Mouse (Mus musculus): ENCODE measurements around the gene Slc7a1.

Gene Slc7a1

GRCm38 (mm10) chr5:148325317-148325885 is 74.3 kb downstream of the Slc7a1 start:
- DNase-seq (ENCODE audit: low spot score in 2 of 2): peak; percentile 35 to 66

GRCm38 (mm10) chr5:148314931-148315330 is 84.8 kb downstream of the Slc7a1 start:
- DNase-seq (ENCODE audit: low spot score in 2 of 2): no peak

- no peak for DNase-seq (ENCODE audit: low spot score in 2 of 2)
Measured at GRCm38 (mm10) chr5:148312443-148312842, 87.3 kb downstream of the Slc7a1 start.

- DNase-seq (ENCODE audit: low spot score in 2 of 2): no peak
Measured at GRCm38 (mm10) chr5:148310790-148311189, 88.9 kb downstream of the Slc7a1 start.

- DNase-seq (ENCODE audit: low spot score in 2 of 2): no peak
Measured at GRCm38 (mm10) chr5:148304112-148304511, 95.6 kb downstream of the Slc7a1 start.

GRCm38 (mm10) chr5:148302968-148303367 is 96.7 kb downstream of the Slc7a1 start:
- no peak for DNase-seq (ENCODE audit: low spot score in 2 of 2)

GRCm38 (mm10) chr5:148293346-148293745 is 106.4 kb downstream of the Slc7a1 start:
- peak in 1 of 2 experiments; percentile 22 for DNase-seq (ENCODE audit: low spot score in 2 of 2)

GRCm38 (mm10) chr5:148292862-148293261 is 106.8 kb downstream of the Slc7a1 start:
- DNase-seq (ENCODE audit: low spot score in 2 of 2): no peak

- no peak for DNase-seq (ENCODE audit: low spot score in 2 of 2)
Measured at GRCm38 (mm10) chr5:148289951-148290350, 109.8 kb downstream of the Slc7a1 start.

GRCm38 (mm10) chr5:148288804-148289203 is 110.9 kb downstream of the Slc7a1 start:
- DNase-seq (ENCODE audit: low spot score in 2 of 2): no peak

- no peak for DNase-seq (ENCODE audit: low spot score in 2 of 2)
Measured at GRCm38 (mm10) chr5:148287529-148287928, 112.2 kb downstream of the Slc7a1 start.

GRCm38 (mm10) chr5:148283584-148283983 is 116.1 kb downstream of the Slc7a1 start:
- DNase-seq (ENCODE audit: low spot score in 2 of 2): no peak

- no peak for DNase-seq (ENCODE audit: low spot score in 2 of 2)
Measured at GRCm38 (mm10) chr5:148283177-148283576, 116.5 kb downstream of the Slc7a1 start.

- DNase-seq (ENCODE audit: low spot score in 2 of 2): peak; percentile 31 to 54
Measured at GRCm38 (mm10) chr5:148282631-148283030, 117.1 kb downstream of the Slc7a1 start.

- DNase-seq (ENCODE audit: low spot score in 2 of 2): no peak
Measured at GRCm38 (mm10) chr5:148282093-148282492, 117.6 kb downstream of the Slc7a1 start.

GRCm38 (mm10) chr5:148280321-148280720 is 119.4 kb downstream of the Slc7a1 start:
- no peak for DNase-seq (ENCODE audit: low spot score in 2 of 2)

- no peak for DNase-seq (ENCODE audit: low spot score in 2 of 2)
Measured at GRCm38 (mm10) chr5:148278233-148278632, 121.5 kb downstream of the Slc7a1 start.
